Mouse (Mus musculus) heart, postnatal 0 days (tissue): ENCODE measurements around the gene Ttc9b.
A peak's percentile ranks its signal among the peaks of the same experiment; 100 is the strongest.

ENCODE experiments used
- CTCF ChIP-seq: IDR thresholded peaks from 2 replicates; pipeline ENCODE4 v1.5.1; 2016; ENCODE audit warnings: antibody characterized with exemption, control low read depth, low read depth
- EP300 ChIP-seq: IDR thresholded peaks from 2 replicates; pipeline ENCODE4 v1.6.1; 2016; ENCODE audit warnings: antibody characterized with exemption, low read depth

GRCm38 (mm10) chr7:27691076-27691475 is 37.4 kb downstream of the Ttc9b start:
- peak; percentile 72 for TF ChIP-seq CTCF
- TF ChIP-seq EP300: no peak
